Comparison of ENCODE assay signal across 8 mouse cellular contexts in the genomic region with DNA sequence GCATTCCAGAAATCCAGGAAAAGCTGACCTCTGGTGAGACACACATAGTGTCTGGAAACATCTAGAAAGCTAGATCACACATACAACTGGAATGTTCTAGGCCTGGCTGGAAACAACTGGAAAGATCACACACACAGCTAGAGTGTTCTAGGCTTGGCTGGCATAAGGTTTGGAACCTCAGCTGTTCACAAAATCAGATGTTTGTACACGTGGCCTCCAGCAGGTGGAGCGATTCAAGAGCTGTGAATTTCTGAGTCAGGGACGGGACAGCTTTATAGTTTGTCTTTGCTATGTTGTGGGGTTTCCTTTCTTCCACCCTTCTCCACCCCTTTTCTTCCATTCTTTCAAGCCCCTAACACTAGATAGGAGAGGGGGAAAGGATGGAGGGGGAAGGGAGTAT. TPM values are rescaled to one million over a fixed set of nuclear protein-coding genes. Genes with fewer than 3 reads are reported as not detected.
DNase-seq lines count a peak whose midpoint lies in the region; ATAC-seq and TF ChIP-seq lines count a peak whose summit lies in the region.

No protein-coding gene starts in this region.

- 0% methylated on average over 3 of the region's 3 CpGs for WGBS in heart, adult 2 months
- 9% methylated on average over 3 of the region's 3 CpGs for WGBS in embryonic facial prominence, embryonic 13.5 days

- H3K27me3 ChIP-seq in heart, adult 2 months (ENCODE audit: control insufficient read depth, insufficient read depth, low read length), result no peaks in the 10 kb centered on the region
- H3K27me3 ChIP-seq in G1E (ENCODE audit: insufficient read depth, low read length), result peaks cover 4% of the 10 kb centered on the region; the same call in 1 of the 2 replicates
- no peaks in the 10 kb centered on the region for H3K27me3 ChIP-seq in embryonic facial prominence, embryonic 13.5 days

- H3K4me1 ChIP-seq in heart, adult 2 months (ENCODE audit: control insufficient read depth, insufficient read depth, low read length), result no peaks in the 10 kb centered on the region
- peaks cover 44% of the 10 kb centered on the region for H3K4me1 ChIP-seq in G1E (ENCODE audit: insufficient read depth, low read depth, low read length)
- H3K4me1 ChIP-seq in embryonic facial prominence, embryonic 13.5 days, result 0 out of 2 replicates have a peak, but pooled peaks cover 3% of the 10 kb centered on the region

- no peak for ATAC-seq in G1E (ENCODE audit: extremely low read depth, insufficient number of reproducible peaks, low FRiP score, poor library complexity, severe bottlenecking)
- no peak for ATAC-seq in embryonic facial prominence, embryonic 13.5 days (ENCODE audit: insufficient number of reproducible peaks, insufficient read depth, low FRiP score, low TSS enrichment, low read depth)
- peak; percentile 63 for ATAC-seq in monocyte, adult 5-6 weeks (replicated peaks; ENCODE audit: insufficient number of reproducible peaks, low FRiP score, low TSS enrichment, poor library complexity, severe bottlenecking)

- peak overlapping the region; percentile 12; the same call in 1 of the 2 replicates for H3K27ac ChIP-seq in heart, adult 2 months
- 0 out of 2 replicates have a peak overlapping the region, but pooled peaks have one; percentile 22 for H3K27ac ChIP-seq in embryonic facial prominence, embryonic 13.5 days

- TF ChIP-seq EP300 in heart, adult 2 months (IDR thresholded peaks at IDR 0.05; ENCODE audit: insufficient read depth, low read depth, low read length), result 0 out of 2 replicates have a peak, but pooled peaks have one; percentile 61

- TF ChIP-seq POLR2A in heart, adult 2 months (IDR thresholded peaks at IDR 0.05; ENCODE audit: insufficient read depth, low read depth, low read length), result no peak

- no peaks in the 10 kb centered on the region for H3K36me3 ChIP-seq in heart, adult 2 months (ENCODE audit: control insufficient read depth, insufficient read depth, low read length)
- H3K36me3 ChIP-seq in G1E (replicated peaks), result peaks cover 26% of the 10 kb centered on the region
- no peaks in the 10 kb centered on the region for H3K36me3 ChIP-seq in embryonic facial prominence, embryonic 13.5 days

- intact Hi-C loops in heart, adult 2 months (cut with DNase I), result loop anchor here (1.0 to 2.0 kb wide), 2 partner anchors 46 to 84 kb away; no protein-coding TSS in a partner anchor
- intact Hi-C loops in heart, postnatal 25 days (cut with DNase I), result loop anchor here (2.0 to 10.0 kb wide), 2 partner anchors 46 to 208 kb away; partner anchors contain the start of gene Ntn5

- TF ChIP-seq CTCF in heart, adult 2 months (IDR thresholded peaks at IDR 0.05), result peak; percentile 85
- peak; percentile 49; the same call in 1 of the 2 replicates for TF ChIP-seq CTCF in G1E (IDR thresholded peaks at IDR 0.05; ENCODE audit: low read depth, low read length)

- H3K4me3 ChIP-seq in heart, adult 2 months, result no peak overlapping the region
- no peak overlapping the region for H3K4me3 ChIP-seq in G1E (ENCODE audit: low read depth, low read length)
- no peak overlapping the region for H3K4me3 ChIP-seq in embryonic facial prominence, embryonic 13.5 days

- H3K9ac ChIP-seq in heart, adult 2 months (ENCODE audit: low read depth, low read length), result no peak overlapping the region
- no peak overlapping the region for H3K9ac ChIP-seq in embryonic facial prominence, embryonic 13.5 days

- H3K79me2 ChIP-seq in heart, adult 2 months (replicated peaks; ENCODE audit: control insufficient read depth, insufficient read depth, low read length), result no peaks in the 10 kb centered on the region

- no peaks in the 10 kb centered on the region for H3K9me3 ChIP-seq in G1E (replicated peaks)
- no peaks in the 10 kb centered on the region for H3K9me3 ChIP-seq in embryonic facial prominence, embryonic 13.5 days

- H3K4me2 ChIP-seq in embryonic facial prominence, embryonic 13.5 days, result no peak overlapping the region

- DNase-seq in heart, adult 2 months, result peak in 1 of 2 experiments; percentile 64
- DNase-seq in heart, postnatal 25 days (ENCODE audit: low spot score), result no peak
- DNase-seq in 416B (ENCODE audit: low read depth), result peak; percentile 82
- DNase-seq in G1E (ENCODE audit: low spot score), result no peak
- DNase-seq in kidney, postnatal 4 days, result peak; percentile 76 to 81
- peak; percentile 81 for DNase-seq in thymus, postnatal 4 days

RNA-seq across cellular contexts. Expression of gene Tulp2, which starts 4.7 kb away (rescaled TPM):
- total RNA-seq in heart, adult 2 months (2021), result not detected
- polyA plus RNA-seq in heart, adult 2 months (2012; rRNA removed), result 0.20 and 0.27 TPM in 2 replicates
- total RNA-seq in heart, postnatal 25 days (2021), result not detected
- total RNA-seq in G1E (2014; fragmentation: Nextera tagmentation) (0.98 and 1.1 TPM in 2 replicates), G1E (2017) (0.23 and 0.49 TPM in 2 replicates)
- polyA plus RNA-seq in G1E (2012), result 1.0 and 1.7 TPM in 2 replicates
- polyA plus RNA-seq in embryonic facial prominence, embryonic 13.5 days (2015; fragmentation: Nextera tagmentation; extraction: Ambion mirVana), result 0.59 and 1.2 TPM in 2 replicates
- total RNA-seq in monocyte, adult 5-6 weeks (2017), result 3.2 TPM in 1 of 3 replicates, not detected in the others

RNA-seq across cellular contexts. Expression of gene Gm45808, which starts 9.6 kb away (rescaled TPM):
- total RNA-seq in heart, adult 2 months (2021), result 1 to 10 TPM; 4.8 to 8.1 TPM
- polyA plus RNA-seq in heart, adult 2 months (2012; rRNA removed), result 1.6 and 2.5 TPM in 2 replicates
- total RNA-seq in heart, postnatal 25 days (2021), result 1 to 10 TPM; 4.0 to 5.1 TPM
- total RNA-seq in G1E (2014; fragmentation: Nextera tagmentation) (not detected in 2 replicates), G1E (2017) (not detected in 2 replicates)
- polyA plus RNA-seq in G1E (2012), result not detected in 2 replicates
- polyA plus RNA-seq in embryonic facial prominence, embryonic 13.5 days (2015; fragmentation: Nextera tagmentation; extraction: Ambion mirVana), result not detected in 2 replicates
- total RNA-seq in monocyte, adult 5-6 weeks (2017), result not detected in 3 replicates

RNA-seq across cellular contexts. Expression of gene Bax, which starts 10.3 kb away (rescaled TPM):
- total RNA-seq in heart, adult 2 months (2021), result 10 to 100 TPM; 21.9 to 25.9 TPM
- polyA plus RNA-seq in heart, adult 2 months (2012; rRNA removed), result 46.6 and 47.2 TPM in 2 replicates
- total RNA-seq in heart, postnatal 25 days (2021), result 10 to 100 TPM; 24.7 to 26.7 TPM
- total RNA-seq in G1E (2014; fragmentation: Nextera tagmentation) (68.8 and 93.1 TPM in 2 replicates), G1E (2017) (87.2 and 97.2 TPM in 2 replicates)
- polyA plus RNA-seq in G1E (2012), result 287 and 342 TPM in 2 replicates
- polyA plus RNA-seq in embryonic facial prominence, embryonic 13.5 days (2015; fragmentation: Nextera tagmentation; extraction: Ambion mirVana), result 154 and 190 TPM in 2 replicates
- 36.4 to 55.8 TPM (median 38.5 TPM) in 3 replicates for total RNA-seq in monocyte, adult 5-6 weeks (2017)

RNA-seq across cellular contexts. Expression of gene Dhdh, which starts 11.6 kb away (rescaled TPM):
- 1 to 10 TPM; 8.2 to 8.9 TPM for total RNA-seq in heart, adult 2 months (2021)
- polyA plus RNA-seq in heart, adult 2 months (2012; rRNA removed), result 6.4 and 10.1 TPM in 2 replicates
- total RNA-seq in heart, postnatal 25 days (2021), result 1 to 10 TPM; 5.9 to 6.7 TPM
- total RNA-seq in G1E (2014; fragmentation: Nextera tagmentation), result 17.7 and 18.0 TPM in 2 replicates
- 4.8 and 6.8 TPM in 2 replicates for total RNA-seq in G1E (2017)
- polyA plus RNA-seq in G1E (2012), result 1.3 and 1.6 TPM in 2 replicates
- polyA plus RNA-seq in embryonic facial prominence, embryonic 13.5 days (2015; fragmentation: Nextera tagmentation; extraction: Ambion mirVana), result 4.5 TPM in 2 replicates
- 7.0 to 8.3 TPM (median 7.5 TPM) in 3 replicates for total RNA-seq in monocyte, adult 5-6 weeks (2017)

RNA-seq across cellular contexts. Expression of gene Ftl1, which starts 17.3 kb away (rescaled TPM):
- 100 to 1,000 TPM; 213 to 308 TPM for total RNA-seq in heart, adult 2 months (2021)
- polyA plus RNA-seq in heart, adult 2 months (2012; rRNA removed), result 505 and 903 TPM in 2 replicates
- 100 to 1,000 TPM; 210 to 232 TPM for total RNA-seq in heart, postnatal 25 days (2021)
- 2,893 and 3,214 TPM in 2 replicates for total RNA-seq in G1E (2014; fragmentation: Nextera tagmentation)
- 4,307 and 4,361 TPM in 2 replicates for total RNA-seq in G1E (2017)
- polyA plus RNA-seq in G1E (2012), result 6,399 and 6,975 TPM in 2 replicates
- 5,253 and 5,612 TPM in 2 replicates for polyA plus RNA-seq in embryonic facial prominence, embryonic 13.5 days (2015; fragmentation: Nextera tagmentation; extraction: Ambion mirVana)
- 1,006 to 1,190 TPM (median 1,165 TPM) in 3 replicates for total RNA-seq in monocyte, adult 5-6 weeks (2017)

Comparison
In these comparisons a context has a peak if more than half of its experiments do, and no peak if none do; other contexts are left out.
1. DNase-seq: peak in 416B (single experiment), kidney, postnatal 4 days (2 of 2) and thymus, postnatal 4 days (single experiment); none in heart, postnatal 25 days (single experiment) and G1E (single experiment).